Mouse (Mus musculus): ENCODE data around the gene Tnfaip3. TPM values are rescaled to one million over a fixed set of nuclear protein-coding genes. Genes with fewer than 3 reads are reported as not detected.

The Tnfaip3 gene
- 9.9 and 17.4 TPM in 2 replicates for polyA plus RNA-seq (2012; rRNA removed)

GRCm38 (mm10) chr10:19015257-19015862, at the start of gene Tnfaip3:
Tnfaip3 (minus strand) TSS chr10:19015657.
- 1% methylated on average over 38 of the region's 38 CpGs for WGBS
- peak; percentile 73 for DNase-seq (ENCODE audit: low read depth, low spot score)

- WGBS = 85% methylated on average over 6 of the region's 6 CpGs
- DNase-seq (ENCODE audit: low read depth, low spot score) = no peak
Observed at GRCm38 (mm10) chr10:19064651-19065601, 49.5 kb upstream of the Tnfaip3 start.

GRCm38 (mm10) chr10:19063670-19064069, 48.2 kb upstream of the Tnfaip3 start:
- WGBS = 61% methylated on average over 1 of the region's 1 CpGs
- DNase-seq (ENCODE audit: low read depth, low spot score) = no peak

GRCm38 (mm10) chr10:19063208-19063607, 47.8 kb upstream of the Tnfaip3 start:
- DNase-seq (ENCODE audit: low read depth, low spot score) = no peak
- 89% methylated on average over 4 of the region's 4 CpGs for WGBS

GRCm38 (mm10) chr10:19062098-19062905, 46.8 kb upstream of the Tnfaip3 start:
- 32% methylated on average over 15 of the region's 15 CpGs for WGBS
- DNase-seq (ENCODE audit: low read depth, low spot score) = peak; percentile 32

GRCm38 (mm10) chr10:19061201-19061600, 45.7 kb upstream of the Tnfaip3 start:
- DNase-seq (ENCODE audit: low read depth, low spot score) = no peak
- 89% methylated on average over 3 of the region's 3 CpGs for WGBS

GRCm38 (mm10) chr10:19053524-19053923, 38.1 kb upstream of the Tnfaip3 start:
- DNase-seq (ENCODE audit: low read depth, low spot score) = no peak
- WGBS = 81% methylated on average over 1 of the region's 1 CpGs

- DNase-seq (ENCODE audit: low read depth, low spot score) = no peak
- WGBS = 64% methylated on average over 2 of the region's 2 CpGs
Observed at GRCm38 (mm10) chr10:19045986-19046385, 30.5 kb upstream of the Tnfaip3 start.

- no peak for DNase-seq (ENCODE audit: low read depth, low spot score)
- 28% methylated on average over 9 of the region's 9 CpGs for WGBS
Observed at GRCm38 (mm10) chr10:19044765-19045516, 29.5 kb upstream of the Tnfaip3 start.

- 18% methylated on average over 4 of the region's 4 CpGs for WGBS
- DNase-seq (ENCODE audit: low read depth, low spot score) = no peak
Observed at GRCm38 (mm10) chr10:19043529-19044262, 28.2 kb upstream of the Tnfaip3 start.

- DNase-seq (ENCODE audit: low read depth, low spot score) = no peak
- 79% methylated on average over 2 of the region's 2 CpGs for WGBS
Observed at GRCm38 (mm10) chr10:19040147-19040546, 24.7 kb upstream of the Tnfaip3 start.

GRCm38 (mm10) chr10:19034764-19035163, 19.3 kb upstream of the Tnfaip3 start:
- DNase-seq (ENCODE audit: low read depth, low spot score) = peak; percentile 51

GRCm38 (mm10) chr10:19033696-19034095, 18.2 kb upstream of the Tnfaip3 start:
- DNase-seq (ENCODE audit: low read depth, low spot score) = no peak
- 19% methylated on average over 1 of the region's 1 CpGs for WGBS

More at GRCm38 (mm10) chr10:19034764-19035163, 19.3 kb upstream of the Tnfaip3 start:
- WGBS = 24% methylated on average over 3 of the region's 3 CpGs

- no peak for DNase-seq (ENCODE audit: low read depth, low spot score)
Observed at GRCm38 (mm10) chr10:19031875-19032274, 16.4 kb upstream of the Tnfaip3 start.

GRCm38 (mm10) chr10:19030628-19031027, 15.2 kb upstream of the Tnfaip3 start:
- DNase-seq (ENCODE audit: low read depth, low spot score) = no peak
- 68% methylated on average over 2 of the region's 2 CpGs for WGBS

- WGBS = 92% methylated on average over 5 of the region's 5 CpGs
- no peak for DNase-seq (ENCODE audit: low read depth, low spot score)
Observed at GRCm38 (mm10) chr10:19026710-19027109, 11.3 kb upstream of the Tnfaip3 start.

GRCm38 (mm10) chr10:19024353-19024752, 8.9 kb upstream of the Tnfaip3 start:
- WGBS = 67% methylated on average over 5 of the region's 5 CpGs
- no peak for DNase-seq (ENCODE audit: low read depth, low spot score)

- DNase-seq (ENCODE audit: low read depth, low spot score) = no peak
- 38% methylated on average over 5 of the region's 5 CpGs for WGBS
Observed at GRCm38 (mm10) chr10:19023622-19024326, 8.3 kb upstream of the Tnfaip3 start.

Data from large intestine, adult 2 months (tissue).